Mouse (Mus musculus) heart, embryonic 11.5 days (tissue): Measurements from ENCODE around the gene Calu. TPM values are rescaled to one million over a fixed set of nuclear protein-coding genes. Genes with fewer than 3 reads are reported as not detected.
A peak's percentile ranks its signal among the peaks of the same experiment; 100 is the strongest.

Experiments used
- ATAC-seq: fragments of 200-750 bp; cut with Nextera tagmentation; replicated peaks from 2 replicates; pipeline ENCODE4 v1.8.0; 2017; ENCODE audit warnings: moderate library complexity; ENCODE audit not compliant: insufficient number of reproducible peaks, low FRiP score, low TSS enrichment
- H3K27ac ChIP-seq: fragments of 300-500 bp; sonication (generic); 2 replicates; pipeline ENCODE4 v1.5.1; 2014; ENCODE audit warnings: mild to moderate bottlenecking, low read depth, low read length
- H3K27me3 ChIP-seq: fragments of 300-500 bp; sonication (generic); 2 replicates; pipeline ENCODE4 v1.6.1; 2014; ENCODE audit warnings: mild to moderate bottlenecking, low read length, mixed read lengths; ENCODE audit not compliant: control insufficient read depth, insufficient read depth
- H3K36me3 ChIP-seq: fragments of 300-500 bp; sonication (generic); 2 replicates; pipeline ENCODE4 v1.6.1; 2014; ENCODE audit warnings: mild to moderate bottlenecking, low read length, moderate library complexity, mixed read lengths; ENCODE audit not compliant: control insufficient read depth, insufficient read depth
- H3K4me1 ChIP-seq: fragments of 300-500 bp; sonication (generic); 2 replicates; pipeline ENCODE4 v1.6.1; 2014; ENCODE audit warnings: low read length; ENCODE audit not compliant: control insufficient read depth, insufficient read depth
- H3K4me2 ChIP-seq: fragments of 300-500 bp; sonication (generic); 2 replicates; pipeline ENCODE4 v1.6.1; 2014; ENCODE audit warnings: mild to moderate bottlenecking, moderate library complexity
- H3K4me3 ChIP-seq: fragments of 300-500 bp; sonication (generic); 2 replicates; pipeline ENCODE4 v1.5.1; 2014; ENCODE audit warnings: low read depth, low read length
- H3K9ac ChIP-seq: fragments of 300-500 bp; sonication (generic); 2 replicates; pipeline ENCODE4 v1.6.1; 2014; ENCODE audit warnings: mild to moderate bottlenecking, low read depth, low read length, moderate library complexity
- H3K9me3 ChIP-seq: fragments of 300-500 bp; sonication (generic); replicated peaks from 2 replicates; pipeline ENCODE4 v1.6.1; 2016; ENCODE audit warnings: low read length; ENCODE audit not compliant: control insufficient read depth
- WGBS: fragments of 180-500 bp; shearing (Covaris S2); extraction: QIAGEN DNeasy Blood & Tissue Kit; methylation state at CpG from one replicate; pipeline ENCODE4 v1.1.7; 2014; ENCODE audit not compliant: insufficient replicate concordance; 5-methylcytosine and 5-hydroxymethylcytosine counted together
- polyA plus RNA-seq: library from polyadenylated mRNA; unstranded; fragments of >200 nt; fragmentation: Nextera tagmentation; extraction: Ambion mirVana; gene quantifications from 2 replicates; pipeline ENCODE4 v1.2.1, GENCODE M21; 2014

Gene Calu
- polyA plus RNA-seq, 1 experiment from 2014 or later, result 443 TPM

- under 1% methylated on average over 15 of the region's 15 CpGs for WGBS
- Histone ChIP-seq H3K4me3 (peak overlapping the region; percentile 99), H3K36me3 (no peaks in the 10 kb centered on the region), H3K4me2 (peak overlapping the region; percentile 73), H3K9ac (peak overlapping the region; percentile 98), H3K4me1 (peaks cover 23% of the 10 kb centered on the region), H3K9me3 (no peaks in the 10 kb centered on the region), H3K27me3 (no peaks in the 10 kb centered on the region), H3K27ac (peak overlapping the region; percentile 77)
- ATAC-seq, result 0 out of 2 replicates have a peak, but pooled peaks have one; percentile 1
Observed at GRCm38 (mm10) chr6:29348371-29348724, 479 bp downstream of the Calu start.

GRCm38 (mm10) chr6:29351613-29352012 is 3.7 kb downstream of the Calu start:
- H3K9ac ChIP-seq, result no peak overlapping the region
- no peaks in the 10 kb centered on the region for H3K9me3 ChIP-seq
- H3K4me3 ChIP-seq, result no peak overlapping the region
- H3K4me1 ChIP-seq, result peaks cover 33% of the 10 kb centered on the region
- H3K36me3 ChIP-seq, result 0 out of 2 replicates have a peak, but pooled peaks cover 3% of the 10 kb centered on the region
- H3K27ac ChIP-seq, result no peak overlapping the region
- no peaks in the 10 kb centered on the region for H3K27me3 ChIP-seq
- no peak overlapping the region for H3K4me2 ChIP-seq
- ATAC-seq, result no peak

DNA sequence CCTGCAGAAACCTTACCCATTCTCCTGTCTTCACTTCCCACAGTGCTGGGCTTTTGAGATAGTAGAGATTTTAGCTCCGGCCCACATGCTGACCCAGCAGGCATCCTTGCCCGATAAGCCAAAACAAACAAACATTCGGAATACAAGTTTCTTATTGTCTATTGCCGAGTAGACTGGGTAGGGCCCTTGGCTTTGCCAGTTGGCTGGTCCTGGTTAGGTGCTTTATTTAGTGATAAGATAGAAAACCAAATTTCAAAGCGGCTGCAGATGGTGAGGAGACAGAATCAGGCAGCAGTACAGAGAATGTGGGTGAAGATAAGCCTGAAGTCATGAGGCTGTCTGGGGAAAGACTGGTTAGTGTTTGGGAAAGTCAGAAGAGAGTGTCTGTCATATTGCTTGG is 4.9 kb downstream of the Calu start:
- Histone ChIP-seq H3K9ac (no peak overlapping the region), H3K4me3 (no peak overlapping the region), H3K36me3 (0 out of 2 replicates have a peak, but pooled peaks cover 5% of the 10 kb centered on the region), H3K4me1 (peaks cover 28% of the 10 kb centered on the region), H3K27me3 (no peaks in the 10 kb centered on the region), H3K4me2 (peak overlapping the region; percentile 54), H3K9me3 (no peaks in the 10 kb centered on the region), H3K27ac (peak overlapping the region; percentile 41; the same call in 1 of the 2 replicates)
- ATAC-seq, result no peak; the same call in 1 of the 2 replicates
- 10% methylated on average over 5 of the region's 5 CpGs for WGBS

- Histone ChIP-seq H3K27me3 (no peaks in the 10 kb centered on the region), H3K9ac (no peak overlapping the region), H3K4me3 (no peak overlapping the region), H3K9me3 (no peaks in the 10 kb centered on the region), H3K4me1 (peaks cover 7% of the 10 kb centered on the region; the same call in 1 of the 2 replicates), H3K4me2 (no peak overlapping the region), H3K27ac (no peak overlapping the region), H3K36me3 (peaks cover 9% of the 10 kb centered on the region; the same call in 1 of the 2 replicates)
- no peak for ATAC-seq
- WGBS, result 91% methylated on average over 3 of the region's 3 CpGs
Observed at GRCm38 (mm10) chr6:29359386-29359785, 11.5 kb downstream of the Calu start.

DNA sequence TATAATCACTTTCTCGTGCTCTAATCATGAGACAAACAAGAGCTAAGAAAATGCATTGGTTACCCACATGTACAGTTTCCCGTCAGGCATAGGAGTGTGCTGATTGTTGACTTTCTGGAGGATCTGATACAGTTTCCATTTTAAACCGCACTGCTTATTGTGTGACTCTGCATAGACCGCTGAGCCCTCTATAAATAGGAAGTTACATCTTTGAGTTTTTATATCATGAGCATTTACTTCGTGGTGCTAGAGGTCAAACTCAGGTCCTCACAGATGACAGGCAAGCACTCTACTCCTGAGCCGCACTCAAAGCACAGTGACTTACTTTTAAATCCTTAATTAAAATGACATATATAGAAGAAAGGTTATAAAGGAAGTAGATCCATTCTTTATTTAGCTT is 12.3 kb downstream of the Calu start:
- WGBS, result 67% methylated on average over 6 of the region's 6 CpGs
- Histone ChIP-seq H3K4me2 (no peak overlapping the region), H3K9me3 (no peaks in the 10 kb centered on the region), H3K4me1 (peaks cover 5% of the 10 kb centered on the region; the same call in 1 of the 2 replicates), H3K9ac (no peak overlapping the region), H3K4me3 (no peak overlapping the region), H3K36me3 (peaks cover 9% of the 10 kb centered on the region; the same call in 1 of the 2 replicates), H3K27me3 (no peaks in the 10 kb centered on the region), H3K27ac (0 out of 2 replicates have a peak overlapping the region, but pooled peaks have one; percentile 17)
- no peak for ATAC-seq

GRCm38 (mm10) chr6:29362246-29363128 is 14.6 kb downstream of the Calu start:
- peaks cover 15% of the 10 kb centered on the region for H3K36me3 ChIP-seq
- WGBS, result 79% methylated on average over 7 of the region's 7 CpGs

DNA sequence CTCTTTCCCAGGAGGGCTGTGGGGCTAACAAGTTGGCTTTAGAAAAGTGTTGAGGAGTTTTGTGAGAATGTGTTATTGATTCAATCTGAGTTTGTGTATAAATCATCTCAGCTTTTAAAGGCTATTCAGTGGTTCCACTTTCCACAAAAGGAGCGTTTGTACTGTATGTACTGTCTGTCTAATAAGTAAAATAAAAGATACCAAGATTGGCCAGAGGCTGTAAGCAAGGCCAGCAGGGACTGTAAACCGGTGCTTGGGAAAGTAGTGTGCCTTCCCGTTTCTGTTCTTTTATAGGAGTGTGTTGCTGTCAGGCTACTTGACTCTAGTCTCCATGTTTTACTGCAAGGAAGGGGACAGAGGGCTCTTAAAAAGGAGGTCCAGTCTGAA is 15.3 kb downstream of the Calu start:
- 86% methylated on average over 3 of the region's 3 CpGs for WGBS
- H3K27me3 ChIP-seq, result no peaks in the 10 kb centered on the region
- H3K9me3 ChIP-seq, result no peaks in the 10 kb centered on the region
- H3K36me3 ChIP-seq, result peaks cover 16% of the 10 kb centered on the region
- no peak overlapping the region for H3K4me2 ChIP-seq
- no peak overlapping the region for H3K4me3 ChIP-seq
- no peaks in the 10 kb centered on the region for H3K4me1 ChIP-seq
- no peak overlapping the region for H3K27ac ChIP-seq
- no peak for ATAC-seq
- H3K9ac ChIP-seq, result no peak overlapping the region

More at GRCm38 (mm10) chr6:29362246-29363128, 14.6 kb downstream of the Calu start:
- Histone ChIP-seq H3K4me3 (no peak overlapping the region), H3K4me2 (no peak overlapping the region), H3K9ac (no peak overlapping the region), H3K4me1 (no peaks in the 10 kb centered on the region), H3K27ac (no peak overlapping the region), H3K9me3 (no peaks in the 10 kb centered on the region), H3K27me3 (no peaks in the 10 kb centered on the region)
- ATAC-seq, result no peak

- peaks cover 16% of the 10 kb centered on the region for H3K36me3 ChIP-seq
- WGBS, result 93% methylated on average over 1 of the region's 1 CpGs
- no peaks in the 10 kb centered on the region for H3K9me3 ChIP-seq
Observed at GRCm38 (mm10) chr6:29365277-29365676, 17.4 kb downstream of the Calu start.

More at GRCm38 (mm10) chr6:29365277-29365676, 17.4 kb downstream of the Calu start:
- Histone ChIP-seq H3K27me3 (no peaks in the 10 kb centered on the region), H3K9ac (no peak overlapping the region), H3K4me3 (no peak overlapping the region), H3K4me1 (no peaks in the 10 kb centered on the region), H3K4me2 (no peak overlapping the region), H3K27ac (no peak overlapping the region)
- ATAC-seq, result no peak
